Mouse (Mus musculus) heart, embryonic 16.5 days (tissue): Measurements from ENCODE around the gene Ammecr1. TPM values are rescaled to one million over a fixed set of nuclear protein-coding genes. Genes with fewer than 3 reads are reported as not detected.

Experiments used
- ATAC-seq: fragments of 200-750 bp; cut with Nextera tagmentation; replicated peaks from 2 replicates; pipeline ENCODE4 v1.8.0; 2017; ENCODE audit warnings: moderate number of reproducible peaks; ENCODE audit not compliant: insufficient read depth, low FRiP score; ENCODE audit errors: extremely low read depth
- H3K27ac ChIP-seq: fragments of 300-500 bp; sonication (generic); 2 replicates; pipeline ENCODE4 v1.5.1; 2014; ENCODE audit warnings: mild to moderate bottlenecking, low read length, control low read depth, moderate library complexity
- H3K27me3 ChIP-seq: fragments of 300-500 bp; sonication (generic); 2 replicates; pipeline ENCODE4 v1.6.1; 2014; ENCODE audit warnings: low read length, mixed read lengths; ENCODE audit not compliant: control insufficient read depth, insufficient read depth
- H3K36me3 ChIP-seq: fragments of 300-500 bp; sonication (generic); 2 replicates; pipeline ENCODE4 v1.6.1; 2014; ENCODE audit not compliant: control insufficient read depth, insufficient read depth
- H3K4me1 ChIP-seq: fragments of 300-500 bp; sonication (generic); 2 replicates; pipeline ENCODE4 v1.6.1; 2014; ENCODE audit warnings: low read length, mixed read lengths; ENCODE audit not compliant: control insufficient read depth, insufficient read depth
- H3K4me2 ChIP-seq: fragments of 300-500 bp; sonication (generic); 2 replicates; pipeline ENCODE4 v1.6.1; 2014; ENCODE audit warnings: low read depth, mild to moderate bottlenecking, control low read depth, low read length
- H3K4me3 ChIP-seq: fragments of 300-500 bp; sonication (generic); 2 replicates; pipeline ENCODE4 v1.5.1; 2014; ENCODE audit warnings: mild to moderate bottlenecking, control low read depth, low read length
- H3K9ac ChIP-seq: fragments of 300-500 bp; sonication (generic); 2 replicates; pipeline ENCODE4 v1.6.1; 2014; ENCODE audit warnings: low read length, control low read depth
- H3K9me3 ChIP-seq: fragments of 300-500 bp; sonication (generic); replicated peaks from 2 replicates; pipeline ENCODE4 v1.6.1; 2016; ENCODE audit warnings: low read length; ENCODE audit not compliant: control insufficient read depth
- WGBS: fragments of 180-500 bp; shearing (Covaris S2); extraction: QIAGEN DNeasy Blood & Tissue Kit; methylation state at CpG from one replicate; pipeline ENCODE4 v1.1.7; 2014; 5-methylcytosine and 5-hydroxymethylcytosine counted together
- polyA plus RNA-seq: library from polyadenylated mRNA; unstranded; fragments of >200 nt; fragmentation: Nextera tagmentation; extraction: Ambion mirVana; gene quantifications from 2 replicates; pipeline ENCODE4 v1.2.1, GENCODE M21; 2015

Gene Ammecr1
- 15.1 and 17.5 TPM in 2 replicates for polyA plus RNA-seq

DNA sequence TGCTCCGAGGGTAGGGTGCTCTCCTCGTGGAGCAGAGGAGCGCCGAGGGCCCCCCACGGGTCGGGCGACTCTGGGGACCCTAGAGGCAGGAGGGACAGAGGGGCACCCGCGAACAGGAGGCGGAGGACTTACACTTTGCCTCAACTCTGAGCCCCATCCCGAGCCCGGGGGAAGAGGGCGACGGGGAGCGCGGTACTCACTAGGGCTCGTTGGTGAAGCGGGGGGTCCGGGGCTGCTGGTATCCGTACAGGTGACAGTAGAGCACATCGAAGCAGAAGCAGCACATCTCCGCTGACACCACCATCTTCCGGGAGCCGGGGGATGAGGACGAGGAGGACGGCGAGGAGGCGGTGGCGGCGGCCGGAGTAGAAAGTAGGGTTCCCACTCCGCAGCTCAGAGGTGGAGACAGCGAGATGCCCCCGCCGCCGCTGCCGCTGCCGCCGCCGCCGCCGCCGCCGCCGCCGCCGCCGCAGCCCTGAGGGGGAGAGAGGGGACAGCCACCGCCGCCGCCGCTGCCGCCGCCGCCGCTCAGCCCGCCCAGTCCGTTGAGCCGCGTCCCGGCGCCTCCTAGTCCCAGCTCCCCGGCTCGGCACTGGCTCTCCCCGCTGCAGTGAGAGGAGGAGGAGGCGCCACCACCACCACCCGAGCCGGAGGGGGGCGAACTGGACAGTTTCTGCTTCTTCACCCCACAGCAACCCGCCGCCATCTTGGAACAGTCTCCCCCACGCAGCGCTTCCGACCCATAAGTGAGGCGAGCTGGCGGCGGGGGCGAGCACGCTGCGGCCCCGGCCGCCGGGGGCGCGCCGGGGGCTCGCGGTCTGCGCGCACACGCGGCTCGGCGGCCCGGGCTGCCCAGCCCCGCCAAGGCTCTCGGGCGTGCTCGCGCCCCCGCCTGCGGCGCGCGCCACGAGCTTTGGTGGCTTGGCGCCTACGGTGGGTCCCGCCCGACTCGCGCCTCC lies at the start of gene Ammecr1:
TSS of gene Ammecr1 (minus strand) at position 721 of the 959 bp plus-strand sequence.
- Histone ChIP-seq H3K36me3 (no peaks in the 10 kb centered on the region), H3K27ac (peak within 1 kb of the TSS; percentile 91), H3K9me3 (no peaks in the 10 kb centered on the region), H3K4me2 (peak within 1 kb of the TSS; percentile 70), H3K9ac (peak within 1 kb of the TSS; percentile 78), H3K4me3 (peak within 1 kb of the TSS; percentile 61), H3K4me1 (0 out of 2 replicates have a peak, but pooled peaks cover 2% of the 10 kb centered on the region), H3K27me3 (no peaks in the 10 kb centered on the region)
- ATAC-seq, result peak; percentile 84
- WGBS, result 13% methylated on average over 70 of the region's 112 CpGs

- H3K27ac ChIP-seq, result no peak overlapping the region
- H3K27me3 ChIP-seq, result no peaks in the 10 kb centered on the region
- H3K36me3 ChIP-seq, result no peaks in the 10 kb centered on the region
- no peak overlapping the region for H3K9ac ChIP-seq
- no peak overlapping the region for H3K4me2 ChIP-seq
- ATAC-seq, result no peak
- no peaks in the 10 kb centered on the region for H3K9me3 ChIP-seq
- 50% methylated on average over 3 of the region's 3 CpGs for WGBS
- H3K4me1 ChIP-seq, result no peaks in the 10 kb centered on the region
- no peak overlapping the region for H3K4me3 ChIP-seq
These were observed 47.6 kb upstream of the Ammecr1 start for GRCm38 (mm10) chrX:143014118-143014517.

DNA sequence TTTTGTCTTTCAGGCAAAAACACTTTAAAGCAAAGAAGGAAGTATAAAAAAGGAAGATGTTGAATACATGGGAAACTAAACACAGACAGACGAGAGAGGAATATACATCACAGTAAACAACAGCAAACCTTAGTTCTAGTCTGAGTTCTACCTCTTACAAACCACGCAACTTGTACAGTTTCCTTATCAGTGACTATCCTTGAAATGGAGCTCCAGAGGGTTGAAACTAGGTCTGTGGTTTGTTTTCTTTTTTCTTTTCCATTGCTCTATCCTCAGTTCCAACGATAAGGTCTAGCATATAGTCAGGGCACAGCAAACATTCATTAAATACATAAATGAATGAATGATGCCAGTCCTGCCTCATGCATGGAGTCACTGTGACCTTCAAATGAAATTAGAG lies 45.8 kb upstream of the Ammecr1 start:
- no peak for ATAC-seq
- H3K9me3 ChIP-seq, result no peaks in the 10 kb centered on the region
- H3K36me3 ChIP-seq, result no peaks in the 10 kb centered on the region
- no peaks in the 10 kb centered on the region; the same call in 1 of the 2 replicates for H3K27me3 ChIP-seq
- no peak overlapping the region for H3K4me3 ChIP-seq
- H3K4me1 ChIP-seq, result no peaks in the 10 kb centered on the region
- H3K27ac ChIP-seq, result no peak overlapping the region
- WGBS, result 75% methylated on average over 3 of the region's 3 CpGs
- H3K9ac ChIP-seq, result no peak overlapping the region
- no peak overlapping the region for H3K4me2 ChIP-seq

- H3K9me3 ChIP-seq, result no peaks in the 10 kb centered on the region
- no peak overlapping the region for H3K4me2 ChIP-seq
- WGBS, result 66% methylated on average over 4 of the region's 4 CpGs
- H3K4me3 ChIP-seq, result no peak overlapping the region
- H3K36me3 ChIP-seq, result no peaks in the 10 kb centered on the region
- ATAC-seq, result no peak
- no peaks in the 10 kb centered on the region; the same call in 1 of the 2 replicates for H3K27me3 ChIP-seq
- no peaks in the 10 kb centered on the region for H3K4me1 ChIP-seq
- no peak overlapping the region for H3K27ac ChIP-seq
- no peak overlapping the region for H3K9ac ChIP-seq
These were observed 45.3 kb upstream of the Ammecr1 start for GRCm38 (mm10) chrX:143011865-143012264.

GRCm38 (mm10) chrX:143004131-143004846 lies 37.8 kb upstream of the Ammecr1 start:
- no peak overlapping the region for H3K27ac ChIP-seq
- H3K36me3 ChIP-seq, result no peaks in the 10 kb centered on the region
- H3K4me2 ChIP-seq, result no peak overlapping the region
- no peak overlapping the region for H3K9ac ChIP-seq
- H3K4me1 ChIP-seq, result no peaks in the 10 kb centered on the region
- H3K4me3 ChIP-seq, result no peak overlapping the region
- H3K27me3 ChIP-seq, result no peaks in the 10 kb centered on the region; the same call in 1 of the 2 replicates
- 68% methylated on average over 3 of the region's 3 CpGs for WGBS
- H3K9me3 ChIP-seq, result no peaks in the 10 kb centered on the region
- ATAC-seq, result no peak

DNA sequence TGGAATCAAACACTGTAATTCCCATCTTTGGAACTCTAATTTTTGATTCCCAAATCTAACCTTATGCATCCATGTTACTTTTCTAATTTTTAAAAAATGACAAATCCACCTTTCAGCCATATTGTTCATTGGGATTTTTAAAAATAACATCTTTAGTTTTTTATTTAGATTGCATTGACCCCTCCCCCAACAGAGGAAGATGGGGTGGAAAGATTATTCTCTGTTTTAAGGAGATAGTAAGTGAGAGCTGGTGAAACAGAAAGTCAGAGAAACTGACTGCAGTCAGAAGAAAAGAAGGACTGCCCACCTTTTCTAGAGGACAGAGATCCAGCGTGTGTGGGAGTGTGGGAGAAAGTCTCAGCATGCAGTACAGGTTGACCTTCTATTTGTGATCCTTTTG lies 30.7 kb upstream of the Ammecr1 start:
- Histone ChIP-seq H3K27me3 (no peaks in the 10 kb centered on the region), H3K9me3 (no peaks in the 10 kb centered on the region), H3K27ac (no peak overlapping the region), H3K4me1 (no peaks in the 10 kb centered on the region), H3K4me3 (no peak overlapping the region), H3K9ac (no peak overlapping the region), H3K4me2 (no peak overlapping the region), H3K36me3 (no peaks in the 10 kb centered on the region)
- WGBS, result 68% methylated on average over 1 of the region's 1 CpGs
- ATAC-seq, result no peak

DNA sequence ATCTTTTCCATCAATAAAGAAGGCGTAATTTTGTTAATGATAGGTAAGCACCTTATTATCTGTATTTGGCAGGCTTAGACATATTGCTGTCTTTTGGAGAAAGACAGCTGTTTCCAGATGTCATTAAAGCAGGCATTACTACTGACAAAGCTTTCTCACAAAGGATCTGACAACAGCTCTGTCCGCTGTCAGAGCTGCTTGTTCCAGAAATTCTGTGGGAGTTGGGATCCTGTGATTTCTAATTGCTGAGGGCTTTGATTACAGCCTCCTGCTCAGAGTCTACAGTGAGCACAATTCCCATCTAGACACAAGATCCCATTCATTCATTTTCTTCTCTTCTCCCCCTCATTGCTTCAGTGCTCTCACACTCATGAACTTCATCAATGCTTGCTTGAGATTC lies 28.0 kb upstream of the Ammecr1 start:
- no peaks in the 10 kb centered on the region for H3K27me3 ChIP-seq
- H3K9ac ChIP-seq, result no peak overlapping the region
- WGBS, result 59% methylated on average over 2 of the region's 2 CpGs
- no peak overlapping the region for H3K27ac ChIP-seq
- no peaks in the 10 kb centered on the region for H3K9me3 ChIP-seq
- no peaks in the 10 kb centered on the region for H3K4me1 ChIP-seq
- no peak for ATAC-seq
- H3K4me3 ChIP-seq, result no peak overlapping the region
- H3K4me2 ChIP-seq, result no peak overlapping the region
- no peaks in the 10 kb centered on the region for H3K36me3 ChIP-seq

DNA sequence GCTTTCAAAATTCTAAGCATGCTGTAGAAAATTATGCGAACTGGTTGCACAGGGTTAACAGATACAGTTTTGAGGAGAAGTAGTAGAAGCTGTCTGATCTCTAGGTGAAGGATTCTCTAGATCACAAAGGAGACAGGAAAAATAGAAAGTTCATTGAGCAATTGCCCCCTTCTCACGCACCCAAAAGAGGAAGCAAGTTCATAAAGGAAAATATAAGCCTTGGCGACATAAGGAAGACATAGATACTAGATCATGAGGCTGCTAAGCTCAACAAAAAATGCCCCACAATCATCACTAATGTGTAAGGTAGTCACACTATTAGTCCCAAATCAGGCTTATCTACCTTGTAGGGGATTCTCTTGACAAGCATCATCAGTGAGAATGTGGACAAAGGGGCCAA lies 17.6 kb upstream of the Ammecr1 start:
- H3K36me3 ChIP-seq, result no peaks in the 10 kb centered on the region
- H3K9ac ChIP-seq, result no peak overlapping the region
- H3K27me3 ChIP-seq, result no peaks in the 10 kb centered on the region
- H3K4me1 ChIP-seq, result no peaks in the 10 kb centered on the region
- no peak overlapping the region for H3K4me3 ChIP-seq
- H3K9me3 ChIP-seq, result no peaks in the 10 kb centered on the region
- H3K27ac ChIP-seq, result no peak overlapping the region
- no peak for ATAC-seq
- H3K4me2 ChIP-seq, result no peak overlapping the region
- 86% methylated on average over 3 of the region's 3 CpGs for WGBS

DNA sequence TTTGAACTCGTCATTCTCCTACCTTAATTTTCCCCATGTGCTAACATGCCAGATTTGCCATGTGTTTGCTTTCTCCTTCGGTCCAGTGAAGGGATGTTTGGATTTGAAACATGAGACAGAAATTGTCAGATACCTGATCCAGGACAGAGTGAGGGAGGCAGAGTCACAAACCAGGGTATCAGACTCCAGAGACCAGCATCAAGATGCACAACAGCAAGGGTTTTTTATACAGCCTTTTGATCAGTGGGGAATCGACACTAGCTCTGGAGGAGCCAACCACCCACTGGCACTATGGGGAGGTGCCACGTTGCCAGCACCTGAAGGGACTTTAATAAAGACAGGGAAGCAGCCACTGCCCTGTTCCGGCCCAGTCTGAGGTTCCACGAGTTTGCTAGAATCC lies 17.1 kb upstream of the Ammecr1 start:
- H3K9ac ChIP-seq, result no peak overlapping the region
- H3K4me3 ChIP-seq, result no peak overlapping the region
- no peaks in the 10 kb centered on the region for H3K4me1 ChIP-seq
- no peak overlapping the region for H3K27ac ChIP-seq
- no peak overlapping the region for H3K4me2 ChIP-seq
- no peaks in the 10 kb centered on the region for H3K27me3 ChIP-seq
- 68% methylated on average over 6 of the region's 6 CpGs for WGBS
- ATAC-seq, result no peak
- no peaks in the 10 kb centered on the region for H3K36me3 ChIP-seq
- H3K9me3 ChIP-seq, result no peaks in the 10 kb centered on the region
